ENCODE assay signal across 7 mouse cellular contexts in genomic region chr3:83446154-83446667, GRCm38 (mm10).
A peak's percentile ranks its signal among the peaks of the same experiment; 100 is the strongest.
DNase-seq lines count a peak whose midpoint lies in the region; TF ChIP-seq lines count a peak whose summit lies in the region.

No protein-coding gene starts in this region.

- no peak for TF ChIP-seq CTCF in embryonic fibroblast, embryonic 13.5 days (IDR thresholded peaks at IDR 0.05; ENCODE audit: borderline replicate concordance, insufficient read depth, low read length)

- no peak overlapping the region for H3K4me3 ChIP-seq in embryonic fibroblast, embryonic 13.5 days (ENCODE audit: insufficient read depth, low read length)

- peak; percentile 65 for DNase-seq in urinary bladder, postnatal 14 days (ENCODE audit: low spot score)
- DNase-seq in urinary bladder, postnatal 10 days (ENCODE audit: low spot score): no peak
- DNase-seq in left cerebral cortex, postnatal 25 days (ENCODE audit: low spot score in 2 of 2): peak; percentile 2 to 43
- no peak for DNase-seq in natural killer cell, adult 2 months (ENCODE audit: low spot score in 2 of 2)
- no peak for DNase-seq in embryo, embryonic 11 days
- DNase-seq in c-Kit-positive CD71-positive TER-119-positive erythroid progenitor cells, embryonic 14.5 days (ENCODE audit: low spot score): no peak

- no peak for TF ChIP-seq POLR2A in embryonic fibroblast, embryonic 13.5 days (IDR thresholded peaks at IDR 0.05; ENCODE audit: low read depth, low read length)

- H3K27ac ChIP-seq in embryonic fibroblast, embryonic 13.5 days (ENCODE audit: insufficient read depth, low read length): peak overlapping the region; percentile 37

- intact Hi-C loops in left cerebral cortex, postnatal 25 days (cut with DNase I): no loop called here

- H3K4me1 ChIP-seq in embryonic fibroblast, embryonic 13.5 days (ENCODE audit: control insufficient read depth, insufficient read depth, low read length): peaks cover 10% of the 10 kb centered on the region

Comparison
In these comparisons a context has a peak if more than half of its experiments do, and no peak if none do; other contexts are left out.
1. DNase-seq: peak in urinary bladder, postnatal 14 days (single experiment) and left cerebral cortex, postnatal 25 days (2 of 2); none in urinary bladder, postnatal 10 days (single experiment), natural killer cell, adult 2 months (0 of 2), embryo, embryonic 11 days (single experiment) and c-Kit-positive CD71-positive TER-119-positive erythroid progenitor cells, embryonic 14.5 days (single experiment).